Comparison of ENCODE assay signal across 21 mouse cellular contexts in the genomic region with DNA sequence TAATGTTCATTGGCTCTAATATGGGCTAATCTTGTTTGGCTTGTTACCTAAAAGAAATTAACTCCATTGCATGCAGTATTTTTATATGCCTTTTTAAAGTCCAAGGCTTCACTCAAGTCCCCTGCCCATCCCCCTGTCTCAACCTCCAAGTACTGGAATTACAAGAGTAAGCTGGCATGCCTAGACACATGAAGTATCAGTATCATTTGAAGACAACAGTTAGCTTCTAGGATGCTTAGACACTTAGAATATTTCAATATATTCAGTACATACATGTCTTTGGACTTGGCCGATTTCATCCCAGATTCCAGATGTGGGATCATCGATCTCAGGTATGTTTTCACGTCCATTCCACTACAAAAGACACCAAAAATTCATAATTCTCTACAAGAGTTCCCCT. TPM values are rescaled to one million over a fixed set of nuclear protein-coding genes. Genes with fewer than 3 reads are reported as not detected.
"Had no signal": no experiment of that assay in that cellular context is flagged by ENCODE, and none has a peak within 500 bp of the region (broad histone marks: within the 10 kb centered on the region; RNA-seq: fewer than 3 reads in every experiment).

No protein-coding gene starts in this region.

- H3K4me2 ChIP-seq: kidney, embryonic 15.5 days; liver, embryonic 12.5 days; liver, embryonic 15.5 days; lung, embryonic 15.5 days; midbrain, embryonic 13.5 days; neural tube, embryonic 13.5 days had no signal

- H3K4me1 ChIP-seq: kidney, embryonic 15.5 days; liver, embryonic 12.5 days; liver, embryonic 15.5 days; lung, embryonic 15.5 days; midbrain, embryonic 10.5 days; midbrain, embryonic 13.5 days; neural tube, embryonic 13.5 days had no signal

- H3K9ac ChIP-seq: kidney, embryonic 15.5 days; liver, embryonic 12.5 days; liver, embryonic 15.5 days; lung, embryonic 15.5 days; midbrain, embryonic 13.5 days; neural tube, embryonic 13.5 days had no signal

- H3K27ac ChIP-seq: kidney, embryonic 15.5 days; left cerebral cortex, adult 2 months; liver, embryonic 12.5 days; liver, embryonic 15.5 days; lung, embryonic 15.5 days; midbrain, embryonic 10.5 days; midbrain, embryonic 13.5 days; neural tube, embryonic 13.5 days; stomach, postnatal 0 days had no signal

- H3K9me3 ChIP-seq: kidney, embryonic 15.5 days; liver, embryonic 12.5 days; liver, embryonic 15.5 days; lung, embryonic 15.5 days; midbrain, embryonic 10.5 days; midbrain, embryonic 13.5 days; neural tube, embryonic 13.5 days had no signal

- DNase-seq: kidney, adult 11 months; kidney, adult 8-10 months; kidney, postnatal 10 days; kidney, postnatal 36 days; layer of hippocampus, postnatal 36 days; lung, postnatal 10 days; retina, postnatal 1 day; right cerebral cortex, postnatal 25 days; spleen, adult 18-20 months had no signal

- H3K27me3 ChIP-seq: kidney, embryonic 15.5 days; liver, embryonic 12.5 days; liver, embryonic 15.5 days; lung, embryonic 15.5 days; midbrain, embryonic 13.5 days; neural tube, embryonic 13.5 days had no signal

- H3K36me3 ChIP-seq: kidney, embryonic 15.5 days; liver, embryonic 12.5 days; liver, embryonic 15.5 days; lung, embryonic 15.5 days; midbrain, embryonic 10.5 days; midbrain, embryonic 13.5 days; neural tube, embryonic 13.5 days had no signal

- ATAC-seq: liver, embryonic 12.5 days; midbrain, embryonic 13.5 days had no signal

- H3K4me3 ChIP-seq: kidney, embryonic 15.5 days; left cerebral cortex, adult 2 months; liver, embryonic 12.5 days; liver, embryonic 15.5 days; lung, embryonic 15.5 days; midbrain, embryonic 10.5 days; midbrain, embryonic 13.5 days; neural tube, embryonic 13.5 days had no signal

RNA-seq across cellular contexts. Expression of a gene that starts 0.8 kb away (rescaled TPM):
- total RNA-seq: layer of hippocampus, postnatal 10 days had no signal
- polyA plus RNA-seq: kidney, embryonic 15.5 days; limb, embryonic 11.5 days; midbrain, embryonic 10.5 days; midbrain, embryonic 13.5 days; neural tube, embryonic 13.5 days; stomach, embryonic 14.5 days had no signal
